Mouse (Mus musculus): ENCODE data around the gene Ttc28.
"Not testable (repeated sequence)": the region's sequence is repeated elsewhere in the genome, so short reads cannot be mapped to it uniquely, and the experiment has no call there.

Ttc28 gene

DNA sequence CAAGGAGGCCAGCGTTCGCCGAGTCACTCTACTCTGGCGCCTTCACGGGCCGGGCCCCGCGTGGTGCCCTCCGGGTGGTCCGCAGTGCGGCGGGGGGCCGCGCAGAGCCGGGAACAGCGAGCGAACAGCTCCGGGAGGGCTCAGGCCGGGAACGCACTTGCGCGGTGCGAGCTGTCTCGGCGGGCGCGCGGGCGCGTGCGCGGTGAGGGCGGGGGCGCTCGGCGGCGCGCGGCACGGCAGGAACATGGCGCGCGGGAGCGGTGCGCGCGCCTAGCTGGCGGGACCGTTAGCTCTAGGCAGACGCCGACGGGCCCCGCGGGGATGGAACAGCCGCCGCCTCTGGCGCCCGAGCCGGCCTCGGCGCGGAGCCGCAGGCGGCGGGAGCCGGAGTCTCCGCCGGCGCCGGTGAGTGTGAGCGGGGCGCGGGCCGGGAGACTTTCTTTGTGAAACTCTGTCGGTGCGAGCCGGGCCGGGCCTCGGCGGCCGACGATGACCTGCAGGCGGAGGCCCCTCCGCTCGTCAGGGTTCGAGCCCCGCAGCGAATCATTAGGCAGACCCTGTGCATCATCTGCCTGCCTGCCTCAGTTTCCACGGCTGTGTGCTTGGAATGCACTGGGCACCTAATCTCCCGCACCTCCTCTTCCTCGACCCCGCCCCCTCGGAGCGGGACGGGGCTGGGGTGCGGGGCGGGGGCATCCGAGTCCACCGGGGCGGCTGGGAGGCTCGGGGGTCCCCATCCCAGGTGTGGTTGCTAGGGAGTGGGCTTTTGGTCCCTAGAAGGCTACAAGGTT lies at the start of gene Ttc28:
Gene Ttc28 (plus strand): TSS at position 220 of the 791 bp plus-strand sequence.
- peak; percentile 96 for DNase-seq (ENCODE audit: extremely low spot score, low spot score)

DNA sequence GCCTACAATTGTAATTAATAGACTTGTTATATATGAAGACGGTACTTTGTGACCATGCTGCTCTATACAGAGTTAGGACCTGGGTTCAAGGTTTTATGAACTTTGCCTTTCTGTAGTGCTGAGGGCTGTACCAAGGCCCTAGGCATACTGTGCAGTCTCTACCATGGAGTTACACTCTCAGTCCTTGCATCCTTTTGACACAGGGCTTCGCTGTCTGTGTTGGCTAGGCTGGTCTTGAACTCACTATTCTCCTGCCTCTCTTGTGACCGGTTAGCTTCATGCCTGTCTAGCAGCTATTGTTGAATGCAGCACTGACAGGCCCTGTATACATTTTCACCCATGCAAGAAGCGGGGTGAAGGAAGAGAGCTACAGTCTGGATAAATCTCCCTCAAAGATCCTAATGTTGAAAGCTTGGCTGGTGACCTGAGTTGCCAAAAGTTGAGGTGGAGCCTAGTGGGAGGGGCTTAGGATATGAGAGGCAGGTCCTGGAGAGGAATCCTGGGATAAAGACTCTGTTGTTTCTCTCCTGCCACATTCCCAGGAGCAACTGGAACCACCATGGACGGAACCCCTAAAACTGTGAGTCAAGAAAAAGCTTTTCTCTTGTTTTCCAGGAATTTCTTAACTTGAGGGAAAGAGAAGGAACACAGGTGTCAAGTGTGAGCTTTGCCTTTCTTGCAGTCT lies 48.4 kb upstream of the Ttc28 start:
- DNase-seq (ENCODE audit: extremely low spot score, low spot score) = no peak

DNA sequence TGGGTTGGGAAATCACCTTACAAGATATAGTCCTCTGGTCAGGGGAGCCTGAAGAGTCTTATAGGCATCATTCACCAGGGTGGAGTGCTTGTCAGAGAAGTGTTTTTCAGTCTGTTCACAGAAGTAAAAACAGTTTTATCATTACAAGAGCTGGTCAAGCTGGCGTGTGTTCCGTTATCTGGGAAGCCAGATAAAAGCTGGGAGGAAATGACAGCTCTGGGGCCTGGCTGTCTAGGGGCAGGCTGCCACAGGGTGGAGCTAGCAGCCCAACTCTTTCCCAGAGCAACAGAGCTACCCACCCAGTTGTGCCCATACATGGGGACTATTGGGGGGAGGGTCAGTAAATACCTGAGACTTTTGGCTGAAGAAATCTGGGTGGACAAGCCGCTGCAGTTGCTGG lies 43.6 kb upstream of the Ttc28 start:
- peak; percentile 31 for DNase-seq (ENCODE audit: extremely low spot score, low spot score)

DNA sequence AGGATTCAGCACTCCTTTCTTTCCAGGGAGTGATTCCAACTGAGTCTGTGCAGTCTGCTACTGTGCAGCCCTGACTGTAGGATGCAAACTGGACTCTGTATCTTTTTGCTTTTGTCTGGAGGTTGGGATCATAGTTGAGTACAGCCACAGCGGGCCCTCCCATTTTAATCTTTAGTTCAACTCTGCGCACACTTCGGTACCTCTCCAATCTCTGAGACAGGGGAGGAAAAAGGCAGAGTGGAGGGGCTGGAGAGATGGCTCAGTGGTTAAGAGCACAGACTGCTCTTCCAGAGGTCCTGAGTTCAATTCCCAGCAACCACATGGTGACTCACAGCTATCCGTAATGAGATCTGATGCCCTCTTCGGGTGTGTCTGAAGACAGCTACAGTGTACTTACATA lies 41.6 kb upstream of the Ttc28 start:
- DNase-seq (ENCODE audit: extremely low spot score, low spot score) = not testable (repeated sequence)

DNA sequence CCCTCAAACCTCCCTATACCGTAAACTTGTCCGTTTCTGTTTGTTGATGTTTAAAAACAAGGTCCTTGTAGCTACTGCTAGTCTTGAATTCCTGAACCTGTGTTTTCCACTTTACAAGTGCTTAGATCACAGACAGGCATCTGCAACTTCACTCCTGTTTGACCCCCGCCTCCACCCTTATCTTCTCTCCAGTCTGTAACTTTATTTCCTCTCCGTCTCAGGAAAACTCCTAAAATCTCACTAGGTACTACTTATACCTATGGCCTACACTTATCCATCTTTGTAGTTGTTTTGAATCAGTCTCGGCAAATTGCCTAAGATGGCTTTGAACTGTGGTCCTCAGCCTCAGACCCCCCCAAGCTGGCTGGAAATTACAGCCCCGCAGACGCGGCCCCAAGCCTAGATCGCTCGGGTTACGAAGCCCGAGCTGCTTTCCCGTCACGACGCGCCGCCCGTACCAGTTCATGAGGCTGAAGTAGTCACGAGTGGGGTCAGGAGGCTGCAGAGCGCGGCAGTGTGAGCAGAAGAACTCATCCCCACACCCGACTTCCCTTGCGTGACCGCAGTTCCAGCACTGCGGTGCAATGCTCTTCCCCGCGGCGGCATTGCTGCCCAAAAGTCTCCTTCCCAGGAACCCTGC lies 40.4 kb upstream of the Ttc28 start:
- no peak for DNase-seq (ENCODE audit: extremely low spot score, low spot score)

DNA sequence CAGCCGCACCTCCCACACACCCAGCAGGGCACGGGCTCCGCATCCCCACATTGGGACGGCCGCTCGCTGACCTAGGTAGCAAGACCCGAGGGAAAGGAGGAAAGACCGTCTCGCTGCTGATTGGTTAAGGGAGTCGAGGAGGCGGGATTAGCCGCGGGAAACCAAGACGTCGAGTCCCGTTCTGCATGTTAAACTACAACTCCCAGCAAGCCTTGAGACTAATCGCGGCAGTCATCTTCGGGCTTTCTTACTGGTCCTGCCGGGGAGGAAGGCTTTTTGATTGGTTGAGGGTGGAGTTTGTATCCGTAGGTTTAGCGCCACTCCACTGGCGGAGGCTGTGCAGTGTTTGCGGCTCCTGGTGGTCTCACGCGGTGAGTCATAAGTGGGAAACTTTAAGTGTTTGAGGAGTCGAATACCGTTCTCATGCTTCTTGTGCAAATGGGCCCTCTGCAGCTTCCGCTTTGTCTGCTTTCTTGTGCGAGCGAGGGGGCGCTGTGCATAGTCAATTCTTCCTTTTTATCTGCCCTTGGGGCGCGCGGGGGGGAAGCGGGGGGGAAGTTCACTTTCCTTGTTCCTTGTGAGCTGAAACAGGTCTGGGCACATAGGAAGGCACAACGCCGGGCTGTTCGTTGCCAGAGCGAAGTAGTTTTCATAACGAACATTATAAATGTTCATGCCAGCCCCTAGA lies 39.8 kb upstream of the Ttc28 start, which contains the start of the genes Hscb and Chek2:
Gene Hscb (minus strand): TSS at position 100 of the 688 bp plus-strand sequence.
Gene Chek2 (plus strand): TSS at position 302 of the 688 bp plus-strand sequence.
- DNase-seq (ENCODE audit: extremely low spot score, low spot score) = peak; percentile 95

DNA sequence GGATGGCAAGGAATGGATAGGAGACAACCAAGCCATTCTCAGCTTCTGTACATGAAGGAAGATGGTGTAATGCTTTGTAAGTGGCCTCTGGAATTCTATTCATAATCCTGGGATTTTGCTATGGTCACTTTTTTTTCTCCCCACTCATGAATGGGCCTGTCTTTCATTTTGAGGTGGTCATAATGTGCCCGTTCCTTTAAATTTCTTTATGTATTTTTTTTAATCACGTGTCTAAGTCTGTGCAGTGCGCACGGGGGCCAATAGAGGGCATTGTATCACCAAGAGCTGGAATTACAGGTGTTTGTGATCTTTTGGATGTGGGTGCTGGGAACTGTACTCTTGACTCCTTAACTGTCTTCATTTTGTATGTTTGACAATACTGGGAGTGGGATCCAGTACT lies 39.1 kb upstream of the Ttc28 start:
- peak; percentile 26 for DNase-seq (ENCODE audit: extremely low spot score, low spot score)

DNA sequence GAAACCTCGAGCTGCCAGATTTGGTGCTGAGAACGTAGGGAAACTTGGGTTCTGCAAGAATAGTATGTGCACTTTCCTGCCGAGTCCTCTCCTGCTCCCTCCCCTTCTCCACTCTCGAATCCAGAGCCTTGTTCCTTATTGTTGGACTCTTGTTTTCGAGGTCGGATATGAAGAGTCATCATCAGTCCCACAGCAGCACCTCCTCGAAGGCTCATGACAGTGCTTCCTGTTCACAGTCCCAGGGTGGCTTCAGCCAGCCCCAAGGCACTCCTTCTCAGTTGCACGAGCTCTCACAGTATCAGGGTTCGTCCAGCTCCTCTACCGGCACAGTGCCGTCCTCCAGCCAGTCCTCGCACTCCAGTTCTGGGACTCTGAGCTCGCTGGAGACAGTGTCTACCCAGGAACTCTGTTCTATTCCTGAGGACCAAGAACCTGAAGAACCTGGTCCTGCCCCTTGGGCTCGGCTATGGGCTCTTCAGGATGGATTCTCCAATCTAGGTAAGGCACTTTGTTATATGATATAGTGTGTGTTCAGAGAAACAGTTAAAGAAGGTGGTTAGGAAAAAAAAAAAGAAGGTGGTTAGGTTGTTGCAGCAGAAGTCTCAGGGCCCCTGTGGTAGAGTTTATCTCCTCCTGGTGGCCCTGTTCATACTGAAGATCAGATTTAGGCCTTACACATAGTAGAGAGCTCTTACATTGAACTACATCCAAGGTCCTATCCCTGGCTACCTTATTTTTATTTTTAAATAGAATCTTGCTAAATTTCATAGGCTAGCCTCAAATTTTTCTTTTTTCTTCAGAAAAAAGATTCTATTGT lies 38.3 kb upstream of the Ttc28 start:
- DNase-seq (ENCODE audit: extremely low spot score, low spot score) = no peak

DNA sequence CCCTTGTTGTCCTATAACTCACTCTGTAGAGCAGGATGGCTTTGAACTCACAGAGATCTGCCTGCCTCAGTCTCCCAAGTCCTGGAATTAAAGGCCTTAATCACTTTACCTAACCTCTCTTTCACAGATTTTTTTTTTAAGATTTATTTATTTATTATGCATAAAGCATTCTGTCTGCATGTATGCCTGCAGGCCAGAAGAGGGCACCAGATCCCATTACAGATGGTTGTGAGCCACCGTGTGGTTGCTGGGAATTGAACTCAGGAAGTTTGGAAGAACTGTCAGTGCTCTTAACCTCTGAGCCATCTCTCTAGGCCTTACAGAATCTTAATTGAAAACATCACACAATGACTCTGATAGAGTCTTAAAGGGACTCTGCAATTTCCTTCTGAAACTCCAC lies 26.6 kb upstream of the Ttc28 start:
- no peak for DNase-seq (ENCODE audit: extremely low spot score, low spot score)

DNA sequence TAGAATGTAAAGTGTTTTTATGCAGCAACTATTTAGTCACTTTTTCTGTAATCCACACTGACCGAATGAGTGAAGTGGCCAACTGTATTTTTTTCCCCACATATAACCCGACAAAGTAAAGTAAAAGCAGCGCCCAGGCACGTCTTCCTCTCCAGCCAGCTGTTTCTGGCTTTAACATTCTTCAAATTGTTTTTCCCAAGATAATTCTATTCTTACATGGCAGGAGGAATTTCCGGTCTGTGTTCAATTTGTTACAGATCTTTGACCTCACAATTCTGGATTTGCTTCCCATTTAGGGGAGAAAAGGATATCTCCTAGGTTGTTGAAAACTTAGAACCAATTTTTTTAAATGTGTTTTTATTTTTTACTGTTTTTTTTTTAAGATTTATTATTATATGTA lies 22.5 kb upstream of the Ttc28 start:
- no peak for DNase-seq (ENCODE audit: extremely low spot score, low spot score)

DNA sequence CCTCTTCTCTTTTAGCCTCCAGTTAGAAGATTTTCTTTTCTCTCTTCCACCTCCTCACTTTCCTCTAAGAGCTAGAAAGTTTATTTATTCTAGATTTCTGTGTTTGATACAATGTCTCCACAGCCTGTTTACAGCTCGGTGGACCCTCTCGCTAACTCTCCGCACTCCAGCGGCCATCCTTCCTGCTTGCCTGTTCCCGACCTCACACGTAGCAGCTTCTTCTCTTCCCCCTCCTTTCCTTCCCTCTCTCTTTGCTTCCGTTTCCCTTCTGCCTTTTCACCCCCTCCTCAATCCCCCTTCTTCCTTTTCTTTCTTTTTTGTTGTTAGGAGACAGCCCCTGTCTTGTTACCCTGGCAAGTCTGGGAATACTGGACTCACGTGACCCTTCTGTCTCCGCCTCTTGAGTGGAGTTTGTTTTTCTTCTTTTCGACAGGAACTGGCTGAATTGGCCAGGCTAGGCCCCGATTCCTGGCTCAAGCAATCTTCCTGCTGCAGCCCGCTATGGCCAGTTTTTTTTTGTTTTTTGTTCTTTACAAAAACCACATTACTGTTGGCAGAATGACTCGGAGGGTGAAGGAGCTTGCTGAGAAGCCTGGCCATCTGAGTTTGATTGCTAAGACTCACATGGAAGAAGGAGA lies 20.5 kb upstream of the Ttc28 start:
- no peak for DNase-seq (ENCODE audit: extremely low spot score, low spot score)

DNA sequence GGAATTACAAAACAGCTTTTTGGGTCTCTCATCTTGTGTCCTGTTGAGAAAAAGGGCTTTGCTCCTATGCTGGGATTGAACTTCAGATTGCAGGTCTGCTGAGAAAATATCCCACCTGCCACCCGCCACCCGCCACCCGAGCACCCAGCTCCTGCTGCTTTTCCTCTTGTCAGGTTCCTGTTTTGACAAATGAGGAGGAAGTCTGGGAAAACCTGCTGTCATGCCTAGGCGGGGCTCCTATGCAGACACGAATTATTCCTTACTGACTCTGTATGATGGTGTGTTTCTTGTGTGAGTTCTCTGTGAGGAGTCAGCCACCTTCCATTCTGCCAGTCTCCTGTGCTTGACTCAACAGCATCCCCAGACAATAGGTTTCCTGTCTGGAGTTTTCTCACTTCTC lies 19.2 kb upstream of the Ttc28 start:
- DNase-seq (ENCODE audit: extremely low spot score, low spot score) = no peak

DNA sequence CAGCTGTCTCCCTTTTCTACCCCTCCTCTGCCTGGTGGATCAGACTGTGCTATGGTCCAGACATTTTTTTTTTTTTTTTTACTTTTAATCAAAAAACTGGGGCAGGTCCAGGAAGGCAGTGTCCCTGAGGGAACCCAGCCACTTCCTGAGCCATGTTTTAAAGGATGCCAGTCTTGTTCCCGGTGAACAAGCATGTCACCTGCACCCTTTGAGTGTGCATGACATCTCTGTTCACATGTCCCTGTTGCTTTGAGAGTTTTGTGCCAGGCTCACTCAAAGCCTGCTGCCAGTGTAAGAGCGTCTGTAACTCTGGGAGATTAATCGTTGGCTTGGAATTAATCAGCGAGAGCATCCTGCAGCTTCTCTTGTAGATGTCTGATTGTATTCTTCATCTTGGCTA lies 11.1 kb upstream of the Ttc28 start:
- DNase-seq (ENCODE audit: extremely low spot score, low spot score) = no peak

DNA sequence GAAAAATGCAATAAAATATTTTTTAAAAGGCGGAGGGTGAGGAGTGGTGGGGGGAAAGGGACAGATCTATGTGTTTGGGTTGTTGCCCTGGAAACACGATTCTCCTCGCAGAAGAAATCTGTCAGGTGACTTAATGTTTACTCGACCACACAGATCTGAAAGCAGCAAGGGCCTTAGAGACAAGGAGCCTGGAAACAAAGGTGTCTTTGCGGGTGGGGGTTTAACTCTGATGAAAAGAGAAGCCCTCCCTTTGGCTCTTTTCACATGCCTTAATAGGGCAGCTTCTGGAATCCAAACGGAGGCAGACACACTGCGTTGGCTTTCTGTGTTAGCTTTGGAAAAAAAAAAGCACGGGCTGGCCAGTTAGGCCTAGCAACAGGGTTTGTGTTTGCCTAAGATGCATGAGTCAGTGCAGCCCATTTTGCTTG lies 10.3 kb upstream of the Ttc28 start:
- DNase-seq (ENCODE audit: extremely low spot score, low spot score) = no peak

DNA sequence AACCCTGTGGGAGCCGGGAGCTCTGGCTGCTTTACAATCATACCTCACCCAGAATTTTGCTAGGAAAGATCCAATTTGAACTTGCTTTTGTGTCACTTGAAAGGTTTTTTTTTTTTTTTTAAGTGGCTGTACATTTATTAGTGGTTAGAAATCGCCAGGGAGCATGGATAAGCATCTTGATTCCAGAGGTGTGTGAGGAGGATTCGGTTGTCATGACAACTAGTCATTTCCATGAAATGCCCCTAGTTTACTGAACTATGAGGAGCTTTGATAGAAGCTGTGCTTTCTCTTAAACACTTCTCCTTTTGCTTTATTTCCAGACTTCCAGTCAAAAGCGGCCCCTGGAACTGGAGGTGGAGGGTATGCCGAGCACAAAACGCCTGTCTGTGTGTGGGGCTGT lies 6.4 kb upstream of the Ttc28 start:
- DNase-seq (ENCODE audit: extremely low spot score, low spot score) = no peak

DNA sequence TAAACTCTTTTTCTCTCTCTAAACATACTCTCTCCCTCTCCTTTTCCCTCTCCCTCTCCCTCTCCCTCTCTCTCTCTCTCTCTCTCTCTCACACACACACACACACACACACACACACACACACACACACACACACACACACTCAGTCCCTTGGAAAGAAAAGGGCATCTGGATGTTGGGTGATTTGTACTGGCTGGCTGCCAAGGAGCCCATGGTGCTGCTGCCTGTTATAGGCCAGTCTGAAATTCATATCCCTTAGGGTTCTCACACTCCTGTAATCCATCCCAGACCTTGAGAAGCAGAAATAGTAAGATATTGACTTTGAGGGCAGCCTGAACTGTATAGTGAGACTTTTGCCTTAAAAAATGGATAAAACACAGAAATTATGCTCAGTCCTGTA lies 4.9 kb upstream of the Ttc28 start:
- no peak for DNase-seq (ENCODE audit: extremely low spot score, low spot score)

DNA sequence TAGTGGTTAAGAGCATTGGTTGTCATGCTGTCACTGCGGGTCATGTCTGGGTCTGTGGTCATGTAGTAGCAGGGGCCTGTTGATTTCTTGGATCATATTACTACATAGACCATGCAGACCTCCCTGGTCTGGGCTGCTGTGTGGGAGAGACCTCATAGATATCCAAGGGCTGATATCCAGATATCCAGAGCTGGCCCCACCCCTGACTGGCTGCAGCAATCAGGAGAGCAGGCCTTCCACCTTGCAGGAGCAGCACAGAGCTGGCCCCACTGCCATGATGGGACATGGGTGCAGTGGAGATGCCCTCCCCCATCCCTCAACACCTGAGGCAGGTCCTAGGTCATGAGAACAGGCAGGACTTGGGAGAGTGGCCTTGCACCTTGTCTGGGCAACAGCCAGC lies 4.3 kb upstream of the Ttc28 start:
- no peak for DNase-seq (ENCODE audit: extremely low spot score, low spot score)

DNA sequence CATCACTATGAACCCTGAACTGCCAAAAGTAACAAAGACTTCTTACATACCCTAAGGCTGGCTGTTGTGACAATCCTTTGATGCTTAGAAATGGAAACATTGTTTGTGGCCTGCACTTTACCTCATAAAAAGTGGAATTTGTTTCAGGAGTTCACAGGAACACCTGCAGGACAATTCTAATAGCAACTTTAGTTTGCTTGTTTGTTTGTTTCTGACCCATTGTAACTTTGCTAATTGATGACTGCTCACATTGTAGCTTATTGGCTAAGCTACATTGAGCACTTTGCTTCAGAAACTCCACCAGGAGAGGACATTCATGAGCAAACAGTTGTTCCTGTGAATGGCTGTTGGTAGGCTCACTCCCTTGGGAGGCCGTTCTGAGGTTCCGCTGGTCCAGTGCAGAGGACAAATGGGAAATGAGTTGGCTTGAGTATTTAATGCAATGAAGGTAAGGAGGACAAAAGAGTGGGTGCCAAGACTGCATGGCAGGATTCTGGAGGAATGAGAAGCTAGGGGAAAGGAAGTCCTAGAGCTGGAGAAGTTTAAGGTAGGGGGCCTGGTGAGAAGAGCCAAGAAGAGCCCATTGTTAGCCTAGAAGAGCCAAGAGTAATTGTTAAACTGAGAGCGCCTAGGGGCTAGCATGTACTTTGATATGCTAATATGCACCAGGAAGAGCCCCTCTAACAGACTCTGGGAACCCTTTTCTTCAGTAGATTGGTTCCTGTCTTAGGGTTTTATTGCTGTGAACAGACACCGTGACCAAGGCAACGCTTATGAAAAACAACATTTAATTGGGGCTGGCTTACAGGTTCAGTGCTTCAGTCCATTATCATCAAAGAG lies 1.7 kb upstream of the Ttc28 start:
- DNase-seq (ENCODE audit: extremely low spot score, low spot score) = no peak

DNA sequence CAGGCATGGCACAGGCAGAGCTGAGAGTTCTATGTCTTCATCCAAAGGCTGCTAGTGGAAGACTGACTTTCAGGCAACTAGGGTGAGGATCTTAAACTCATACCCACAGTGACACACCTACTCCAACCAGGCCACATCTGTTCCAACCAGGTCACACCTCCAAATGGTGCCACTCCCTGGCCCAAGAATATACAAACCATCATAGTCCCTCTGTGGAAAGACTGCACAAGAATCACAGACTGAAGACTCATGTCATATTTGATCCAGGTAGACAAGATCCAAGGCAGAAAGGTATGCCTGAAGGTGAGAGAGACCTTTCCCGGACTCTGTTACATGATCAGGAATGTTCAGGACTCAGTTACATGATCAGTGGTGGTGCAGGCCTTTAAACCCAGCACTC lies 1.1 kb upstream of the Ttc28 start:
- DNase-seq (ENCODE audit: extremely low spot score, low spot score) = not testable (repeated sequence)

All from neural tube, embryonic 10.5 days (tissue).